Mouse (Mus musculus): Measurements from ENCODE around the gene Klk15.

DNA sequence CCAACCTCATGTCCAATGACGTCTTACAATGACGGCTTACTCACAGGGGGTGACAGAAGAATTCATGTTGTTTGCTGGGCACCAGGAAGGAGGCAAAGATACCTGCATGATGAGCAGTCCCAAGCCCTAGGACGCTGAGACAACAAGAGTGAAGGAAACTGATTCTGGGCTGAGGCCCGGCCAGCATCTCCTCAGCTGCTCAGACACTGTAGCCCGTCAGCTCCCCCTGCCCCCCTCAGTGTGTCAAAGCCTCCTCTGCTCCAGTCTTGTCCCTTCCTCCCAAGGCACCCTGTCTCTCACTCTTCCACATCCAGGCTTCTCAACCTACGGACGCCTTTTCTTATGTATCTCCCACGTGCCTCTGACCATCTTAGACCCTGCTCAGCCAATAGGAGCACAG is 14.7 kb upstream of the Klk15 start:
- TF ChIP-seq EP300 (IDR thresholded peaks at IDR 0.05) = no peak
- no peak for TF ChIP-seq CTCF (IDR thresholded peaks at IDR 0.05)

Measured in lung, postnatal 0 days (tissue).